Mouse (Mus musculus) lung, postnatal 36 days (tissue): Measurements from ENCODE around the gene Nptxr.

Source experiments
- DNase-seq: peaks from one replicate; pipeline ENCODE4 v3.0.0; 2022; ENCODE audit warnings: mixed read lengths

Gene Nptxr

GRCm38 (mm10) chr15:79790111-79790510, 14.5 kb downstream of the Nptxr start:
- DNase-seq = no peak

- no peak for DNase-seq
Observed at GRCm38 (mm10) chr15:79787815-79788214, 16.8 kb downstream of the Nptxr start.

DNA sequence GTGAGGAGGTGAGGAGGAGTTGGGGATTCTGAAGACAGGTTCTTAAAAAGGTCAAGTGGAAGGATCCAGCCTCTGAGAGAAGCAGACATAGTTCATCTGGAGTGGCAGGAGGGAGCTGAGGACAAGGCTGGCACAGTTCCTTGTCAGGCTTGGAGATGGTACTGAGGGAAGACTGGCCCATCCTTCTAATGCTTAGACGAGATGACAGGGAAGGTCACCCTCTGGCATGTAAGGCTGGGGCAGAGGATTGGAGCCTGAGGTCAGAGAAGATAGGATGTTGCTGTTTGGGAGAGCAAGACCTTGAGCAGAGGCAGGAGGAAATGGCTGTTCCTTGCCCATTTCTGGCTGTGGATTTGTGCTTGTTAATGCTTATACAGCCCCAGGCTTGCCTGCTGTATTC, 19.5 kb downstream of the Nptxr start:
- no peak for DNase-seq

GRCm38 (mm10) chr15:79777749-79778148, 26.8 kb downstream of the Nptxr start, which contains the start of gene Dnal4:
Gene Dnal4, minus strand, starts transcription at chr15:79777849.
- DNase-seq = no peak

GRCm38 (mm10) chr15:79775662-79776061, 28.9 kb downstream of the Nptxr start:
- DNase-seq = no peak

- DNase-seq = peak; percentile 98
Observed at GRCm38 (mm10) chr15:79774117-79775027, 30.2 kb downstream of the Nptxr start.

DNA sequence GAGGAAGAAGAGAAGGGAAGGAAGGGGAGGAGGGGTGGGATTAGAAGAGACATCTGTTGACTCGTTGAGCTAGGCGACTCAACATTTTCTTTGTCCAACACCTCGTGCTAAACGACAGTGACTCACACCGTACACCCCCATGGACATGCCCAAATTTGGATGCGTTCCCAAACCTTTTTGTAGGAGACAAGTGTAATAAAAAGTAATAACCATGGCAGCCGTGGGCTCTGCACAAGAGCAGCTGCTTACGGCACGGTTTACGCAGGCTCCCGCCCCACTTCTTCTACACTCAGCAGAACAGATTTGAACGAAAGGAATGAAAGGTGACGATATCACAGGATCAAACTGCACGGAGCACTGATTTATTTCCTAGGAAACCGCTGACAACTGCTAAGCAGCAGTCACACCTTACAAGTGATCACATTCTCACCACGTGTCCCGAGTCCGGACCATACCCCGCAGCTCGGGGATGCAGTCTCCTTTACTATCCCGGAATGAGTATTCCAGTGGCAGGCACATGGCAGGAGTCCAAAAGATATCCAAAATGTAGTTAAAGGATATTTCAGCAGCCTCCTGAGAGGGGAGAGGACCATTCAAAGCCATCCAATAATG, 33.8 kb downstream of the Nptxr start:
- no peak for DNase-seq

DNA sequence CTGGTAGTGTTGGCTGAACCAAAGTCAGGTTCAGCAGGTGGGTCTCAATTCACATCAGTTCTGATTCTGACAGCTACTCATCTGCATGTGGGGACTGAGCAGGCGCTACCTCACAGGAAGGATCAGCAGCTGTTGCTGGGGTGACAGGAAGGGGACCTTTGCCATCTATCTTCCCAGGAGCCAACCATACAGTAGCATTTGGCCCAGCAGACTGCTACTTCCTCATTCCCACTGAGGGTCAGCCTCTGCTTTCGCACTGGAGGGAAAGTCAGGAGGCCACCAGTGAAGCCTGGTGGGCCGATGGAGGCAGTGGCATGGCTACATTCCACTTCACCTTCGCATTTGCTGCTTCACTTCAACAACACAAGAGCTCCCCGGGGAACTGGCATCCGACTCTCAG, 36.3 kb downstream of the Nptxr start:
- DNase-seq = peak; percentile 46

DNA sequence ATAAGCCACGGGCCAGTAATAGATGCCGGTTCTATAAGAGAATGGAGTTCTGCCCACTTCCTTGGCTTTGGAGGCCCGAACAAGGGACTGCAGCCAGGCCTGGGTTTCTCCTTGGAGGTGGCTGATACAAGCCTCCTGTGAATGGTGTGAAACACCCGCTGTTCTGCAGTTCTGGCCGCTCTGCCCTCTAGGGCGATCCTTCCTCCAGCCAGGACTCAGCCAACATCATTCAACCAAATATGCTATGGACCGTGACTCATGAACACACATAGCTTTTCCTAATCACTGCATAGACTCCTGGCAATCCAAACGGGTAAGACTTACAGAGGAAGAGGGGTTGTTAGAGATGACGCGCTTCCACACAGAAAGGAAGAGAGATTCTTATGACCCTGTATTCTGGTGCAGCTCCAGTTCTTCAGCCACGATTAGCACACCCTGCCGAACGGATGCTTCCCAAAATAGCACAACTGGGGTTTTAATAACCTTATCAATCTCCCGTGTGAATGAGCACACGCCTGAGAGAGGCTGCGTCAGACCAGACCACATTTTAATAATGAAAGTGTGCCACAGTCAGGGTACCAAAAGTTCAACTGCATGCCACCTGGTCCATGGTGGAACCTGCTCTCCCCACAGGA, 37.1 kb downstream of the Nptxr start:
- no peak for DNase-seq

GRCm38 (mm10) chr15:79766586-79767071, 37.9 kb downstream of the Nptxr start:
- DNase-seq = no peak

DNA sequence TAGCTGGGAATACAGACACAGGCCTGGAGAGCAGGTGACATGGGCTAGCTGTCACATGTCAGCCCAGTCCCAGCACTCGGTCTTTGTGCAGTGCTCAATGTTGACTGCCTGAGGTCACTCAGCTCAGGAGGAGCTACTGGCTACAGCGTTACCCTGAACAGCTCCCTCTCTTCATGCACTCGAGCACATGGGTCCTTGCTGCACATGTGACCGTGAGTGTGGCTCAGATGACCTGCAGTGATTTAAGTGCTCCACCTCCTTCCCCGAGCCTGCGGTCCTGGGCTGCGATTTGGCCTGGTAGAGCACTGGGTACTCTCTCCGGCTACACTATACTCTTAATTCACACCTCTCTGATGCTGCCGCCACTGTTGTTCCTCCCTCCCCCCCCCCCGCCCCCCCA, 38.4 kb downstream of the Nptxr start:
- DNase-seq = peak; percentile 55

GRCm38 (mm10) chr15:79765361-79765760, 39.2 kb downstream of the Nptxr start:
- peak; percentile 27 for DNase-seq

DNA sequence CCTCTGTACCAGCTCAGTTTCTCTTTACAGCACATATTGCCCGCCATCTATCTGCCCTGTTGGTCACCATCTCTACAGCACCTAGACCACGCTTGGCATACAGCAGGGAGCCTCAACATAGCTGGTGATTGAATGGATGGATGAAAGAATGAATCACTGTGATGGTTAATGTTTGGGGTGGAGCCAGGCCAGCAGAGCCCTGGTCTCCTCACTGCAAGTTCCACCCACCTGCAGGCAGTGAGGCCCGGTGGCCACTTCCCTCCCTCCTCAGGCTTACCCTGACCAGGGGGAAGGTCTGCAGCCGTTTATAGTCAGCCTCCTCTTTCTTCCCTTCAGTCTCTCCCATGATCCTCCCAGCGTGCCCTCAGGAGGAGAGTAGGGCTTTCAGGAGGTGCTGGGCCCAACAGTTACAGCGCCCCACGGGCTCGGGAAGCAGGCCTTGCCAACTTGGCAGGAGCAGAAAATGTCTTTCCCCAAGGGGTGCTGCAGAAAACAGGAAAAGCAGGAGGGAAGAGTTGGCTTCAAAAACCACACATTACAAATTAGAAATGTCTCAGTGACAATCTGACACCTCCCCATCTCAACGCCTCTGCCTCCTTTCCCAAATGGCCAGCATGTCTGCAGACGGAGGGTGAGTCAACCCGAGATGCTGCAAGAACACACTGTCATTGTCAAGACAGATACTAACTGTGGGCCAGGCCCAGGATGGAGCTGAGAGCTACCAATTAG, 39.9 kb downstream of the Nptxr start:
- no peak for DNase-seq

GRCm38 (mm10) chr15:79763601-79764246, 40.8 kb downstream of the Nptxr start:
- peak; percentile 35 for DNase-seq

- no peak for DNase-seq
Observed at GRCm38 (mm10) chr15:79763001-79763400, 41.6 kb downstream of the Nptxr start.

DNA sequence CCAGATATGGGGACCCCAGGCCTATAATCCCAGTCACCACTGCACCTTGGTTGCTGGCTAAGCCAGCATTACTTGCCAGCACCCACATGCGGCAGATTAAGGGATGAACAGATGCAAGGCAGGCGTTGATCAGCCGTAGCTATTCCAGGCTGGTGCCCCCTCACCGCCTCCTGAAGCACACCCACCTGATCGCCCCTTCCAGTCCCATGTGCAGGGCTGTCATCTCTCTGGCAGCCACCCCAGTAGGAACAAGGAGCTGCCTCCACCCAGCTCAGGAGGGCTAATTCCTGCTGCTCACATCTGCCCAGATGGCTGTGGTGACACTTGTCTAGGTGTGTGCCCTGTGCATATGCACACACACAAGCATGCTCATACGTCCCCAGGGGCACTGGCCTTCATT, 43.6 kb downstream of the Nptxr start:
- no peak for DNase-seq

- DNase-seq = peak; percentile 47
Observed at GRCm38 (mm10) chr15:79757118-79757517, 47.4 kb downstream of the Nptxr start.

DNA sequence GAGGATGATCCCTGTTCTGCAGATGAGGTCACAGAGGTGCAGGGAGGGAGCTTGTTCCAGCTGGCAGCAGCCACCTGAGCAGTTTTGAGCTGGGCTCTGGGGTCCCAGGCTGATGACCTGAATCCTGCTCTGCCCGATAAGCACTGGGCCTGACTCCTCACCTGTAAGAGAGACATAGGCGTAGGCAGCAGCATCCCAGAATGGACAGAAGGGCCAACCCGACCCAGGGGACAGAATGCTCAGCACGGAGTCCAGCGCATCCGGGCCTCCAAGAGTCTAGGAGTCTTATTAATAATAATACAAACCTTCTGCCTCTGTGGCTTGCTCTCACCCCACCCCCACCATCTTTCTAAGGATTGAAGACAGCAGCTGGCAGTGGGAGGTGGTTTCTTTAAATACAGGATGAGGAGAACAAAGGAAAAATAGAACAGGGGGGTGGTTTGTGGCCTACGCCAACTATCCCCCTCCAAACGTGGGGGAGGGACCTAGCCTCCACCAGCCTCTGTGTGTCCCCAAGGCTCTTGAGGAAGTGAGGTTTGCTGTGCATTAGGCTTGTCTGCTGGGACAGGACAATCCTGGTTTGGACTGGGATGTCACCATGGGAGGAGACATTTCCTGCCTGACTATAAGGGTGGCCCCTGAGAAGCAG, 48.5 kb downstream of the Nptxr start:
- no peak for DNase-seq

DNA sequence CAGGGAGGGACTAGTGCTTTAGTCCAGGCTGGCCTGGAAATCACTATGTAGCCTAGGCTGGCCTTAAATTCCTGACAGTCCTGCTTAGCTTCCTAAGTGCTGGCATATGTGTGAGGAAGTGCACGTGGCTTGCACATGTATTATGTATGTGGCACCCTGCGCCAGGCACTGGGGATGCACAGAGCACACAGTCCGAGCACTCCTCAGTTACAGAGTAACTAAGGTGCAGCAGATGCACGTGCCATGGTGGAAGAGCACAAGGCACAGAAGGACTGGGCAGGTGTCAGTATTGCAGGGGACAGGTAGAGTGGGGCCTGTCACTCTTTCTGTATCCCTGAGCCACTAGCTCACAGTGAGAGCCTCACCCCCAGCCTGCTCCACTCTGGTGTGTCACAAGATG, 49.4 kb downstream of the Nptxr start:
- no peak for DNase-seq

- DNase-seq = no peak
Observed at GRCm38 (mm10) chr15:79753873-79754272, 50.7 kb downstream of the Nptxr start.

DNA sequence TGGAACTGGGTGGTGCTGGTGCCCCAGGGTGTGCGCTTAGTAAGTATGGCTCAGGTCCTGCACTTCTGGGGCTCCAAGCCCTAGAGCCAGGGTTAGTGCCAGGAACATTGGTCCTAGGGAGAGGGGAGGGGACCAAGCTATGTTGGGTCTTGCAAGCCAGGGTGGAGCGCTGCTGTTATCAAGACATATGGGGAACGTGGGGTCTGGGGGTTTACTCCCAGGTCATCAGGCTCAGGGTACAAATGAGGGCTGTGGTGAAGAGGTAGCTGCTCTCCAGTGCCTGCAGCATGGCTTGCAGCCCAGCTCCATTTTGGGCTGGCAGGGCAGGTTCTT, 51.2 kb downstream of the Nptxr start:
- DNase-seq = no peak
